Mouse (Mus musculus): ENCODE data around the gene Optc. TPM values are rescaled to one million over a fixed set of nuclear protein-coding genes. Genes with fewer than 3 reads are reported as not detected.

Optc gene
- polyA plus RNA-seq, 1 experiment: 133 TPM

Other genes starting within 250 kb of the Optc start
- gene Zbed6, start 247.1 kb downstream of the Optc start, polyA plus RNA-seq (2012; rRNA removed): 0.59 and 4.8 TPM in 2 replicates
- gene Gm38394, start 246.7 kb downstream of the Optc start, polyA plus RNA-seq (2012; rRNA removed): 5.5 and 6.4 TPM in 2 replicates
- gene Lax1, start 217.9 kb downstream of the Optc start, polyA plus RNA-seq (2012; rRNA removed): 2.4 and 4.1 TPM in 2 replicates
- gene Atp2b4, start 107.0 kb downstream of the Optc start, polyA plus RNA-seq (2012; rRNA removed): 113 and 189 TPM in 2 replicates
- gene Prelp, start 13.4 kb upstream of the Optc start, polyA plus RNA-seq (2012; rRNA removed): 89.1 and 164 TPM in 2 replicates
- 14.0 and 18.9 TPM in 2 replicates for gene Fmod, start 129.3 kb upstream of the Optc start, polyA plus RNA-seq (2012; rRNA removed)
- 48.4 and 67.8 TPM in 2 replicates for gene Btg2, start 171.1 kb upstream of the Optc start, polyA plus RNA-seq (2012; rRNA removed)
- gene Chit1, start 203.2 kb upstream of the Optc start, polyA plus RNA-seq (2012; rRNA removed): 0.04 TPM in 1 of 2 replicates, not detected in the other